Mouse (Mus musculus) adrenal gland, postnatal 25 days (tissue): ENCODE measurements around the gene Pelp1. TPM values are rescaled to one million over a fixed set of nuclear protein-coding genes. Genes with fewer than 3 reads are reported as not detected.
"Not testable (repeated sequence)": the region's sequence is repeated elsewhere in the genome, so short reads cannot be mapped to it uniquely, and the experiment has no call there.

Source experiments
- DNase-seq: peaks from one replicate; pipeline ENCODE4 v3.0.0; 2021; ENCODE audit warnings: mixed read lengths
- total RNA-seq: library from RNA; stranded (reverse); gene quantifications from 2 replicates; pipeline ENCODE4 v1.2.3, GENCODE M21; 2021

Pelp1 gene
- total RNA-seq, 1 experiment from 2014 or later, result 26.7 TPM

- not testable (repeated sequence) for DNase-seq
Measured at GRCm38 (mm10) chr11:70426598-70426997, 16.8 kb upstream of the Pelp1 start.

GRCm38 (mm10) chr11:70419486-70419885 is 9.7 kb upstream of the Pelp1 start:
- no peak for DNase-seq

- no peak for DNase-seq
Measured at GRCm38 (mm10) chr11:70418199-70418598, 8.4 kb upstream of the Pelp1 start.

GRCm38 (mm10) chr11:70413961-70414360 is 4.1 kb upstream of the Pelp1 start:
- DNase-seq, result peak; percentile 60

GRCm38 (mm10) chr11:70412591-70412990 is 2.8 kb upstream of the Pelp1 start:
- DNase-seq, result no peak

- no peak for DNase-seq
Measured at GRCm38 (mm10) chr11:70410297-70410643, 439 bp upstream of the Pelp1 start.

- DNase-seq, result no peak
Measured at GRCm38 (mm10) chr11:70403598-70403997, 6.2 kb downstream of the Pelp1 start.

- DNase-seq, result peak; percentile 18
Measured at GRCm38 (mm10) chr11:70389421-70389820, 20.4 kb downstream of the Pelp1 start.

GRCm38 (mm10) chr11:70387436-70387835 is 22.4 kb downstream of the Pelp1 start:
- DNase-seq, result no peak

- DNase-seq, result no peak
Measured at GRCm38 (mm10) chr11:70384136-70384535, 25.7 kb downstream of the Pelp1 start.

- no peak for DNase-seq
Measured at GRCm38 (mm10) chr11:70381330-70381729, 28.5 kb downstream of the Pelp1 start.

GRCm38 (mm10) chr11:70380478-70381005 is 29.3 kb downstream of the Pelp1 start:
- no peak for DNase-seq

GRCm38 (mm10) chr11:70376054-70376453 is 33.8 kb downstream of the Pelp1 start:
- DNase-seq, result no peak

- no peak for DNase-seq
Measured at GRCm38 (mm10) chr11:70374302-70374701, 35.5 kb downstream of the Pelp1 start.

GRCm38 (mm10) chr11:70372849-70373557 is 36.8 kb downstream of the Pelp1 start:
- DNase-seq, result no peak

- no peak for DNase-seq
Measured at GRCm38 (mm10) chr11:70372396-70372795, 37.4 kb downstream of the Pelp1 start.

GRCm38 (mm10) chr11:70368626-70369025 is 41.2 kb downstream of the Pelp1 start:
- not testable (repeated sequence) for DNase-seq

- not testable (repeated sequence) for DNase-seq
Measured at GRCm38 (mm10) chr11:70367701-70368100, 42.1 kb downstream of the Pelp1 start.

- DNase-seq, result no peak
Measured at GRCm38 (mm10) chr11:70351868-70352267, 58.0 kb downstream of the Pelp1 start, which contains the start of gene Alox15. Alox15 (minus strand) TSS chr11:70352031.

- DNase-seq, result no peak
Measured at GRCm38 (mm10) chr11:70348630-70349029, 61.2 kb downstream of the Pelp1 start.

GRCm38 (mm10) chr11:70347861-70348260 is 62.0 kb downstream of the Pelp1 start:
- DNase-seq, result no peak

- no peak for DNase-seq
Measured at GRCm38 (mm10) chr11:70345546-70345945, 64.3 kb downstream of the Pelp1 start.

- no peak for DNase-seq
Measured at GRCm38 (mm10) chr11:70345061-70345460, 64.8 kb downstream of the Pelp1 start.
